Mouse (Mus musculus) forebrain, postnatal 0 days (tissue): ENCODE results near the gene Lage3. TPM values are rescaled to one million over a fixed set of nuclear protein-coding genes. Genes with fewer than 3 reads are reported as not detected.

Experiments
- ATAC-seq: fragments of 200-750 bp; cut with Nextera tagmentation; 2 replicates; pipeline ENCODE4 v1.8.0; 2017; ENCODE audit warnings: mild to moderate bottlenecking, moderate library complexity
- DNase-seq: peaks from one replicate; pipeline ENCODE4 v3.0.0-alpha.2; 2015
- H3K27ac ChIP-seq: fragments of 300-500 bp; sonication (generic); 2 replicates; pipeline ENCODE4 v1.5.1; 2014; ENCODE audit warnings: low read depth, mild to moderate bottlenecking, antibody characterized with exemption, low read length, moderate library complexity, mixed read lengths
- H3K27me3 ChIP-seq: fragments of 300-500 bp; sonication (generic); 2 replicates; pipeline ENCODE4 v1.6.1; 2014; ENCODE audit warnings: mild to moderate bottlenecking, low read length, mixed read lengths; ENCODE audit not compliant: insufficient read depth
- H3K36me3 ChIP-seq: fragments of 300-500 bp; sonication (generic); 2 replicates; pipeline ENCODE4 v1.6.1; 2014; ENCODE audit warnings: mild to moderate bottlenecking, moderate library complexity; ENCODE audit not compliant: insufficient read depth
- H3K4me1 ChIP-seq: fragments of 300-500 bp; sonication (generic); 2 replicates; pipeline ENCODE4 v1.6.1; 2014; ENCODE audit warnings: antibody characterized with exemption; ENCODE audit not compliant: insufficient read depth
- H3K4me2 ChIP-seq: fragments of 300-500 bp; sonication (generic); 2 replicates; pipeline ENCODE4 v1.6.1; 2014; ENCODE audit warnings: low read depth, mild to moderate bottlenecking, moderate library complexity
- H3K4me3 ChIP-seq: fragments of 300-500 bp; sonication (generic); 2 replicates; pipeline ENCODE4 v1.5.1; 2014; ENCODE audit warnings: low read depth, low read length, mixed read lengths
- H3K9ac ChIP-seq: fragments of 300-500 bp; sonication (generic); 2 replicates; pipeline ENCODE4 v1.6.1; 2014; ENCODE audit warnings: mild to moderate bottlenecking
- H3K9me3 ChIP-seq: fragments of 300-500 bp; sonication (generic); 2 replicates; pipeline ENCODE4 v1.6.1; 2016; ENCODE audit warnings: low read length
- CTCF ChIP-seq: sonication (generic); IDR thresholded peaks from 2 replicates; pipeline ENCODE4 v1.5.1; 2016; ENCODE audit warnings: antibody characterized with exemption, control low read depth, low read depth
- WGBS: fragments of 180-500 bp; shearing (Covaris S2); extraction: QIAGEN DNeasy Blood & Tissue Kit; methylation state at CpG from one replicate; pipeline ENCODE4 v1.1.7; 2014; 5-methylcytosine and 5-hydroxymethylcytosine counted together
- microRNA-seq, 2 experiments: library from miRNA; unstranded; fragments of <30 nt; microRNA quantifications; one replicate each; pipeline ENCODE4; 2016
- polyA plus RNA-seq: library from polyadenylated mRNA; unstranded; fragments of >200 nt; fragmentation: Nextera tagmentation; extraction: Ambion mirVana; gene quantifications from 2 replicates; pipeline ENCODE4 v1.2.1, GENCODE M21; 2015
- total RNA-seq: library from RNA; depleted of rRNA; stranded (reverse); fragments of >200 nt; gene quantifications from 2 replicates; pipeline ENCODE4 v1.2.3, GENCODE M21; 2014; rRNA removed

The Lage3 gene
- total and polyA plus RNA-seq, 2 experiments from 2014 or later = 62.5 to 68.7 TPM

DNA sequence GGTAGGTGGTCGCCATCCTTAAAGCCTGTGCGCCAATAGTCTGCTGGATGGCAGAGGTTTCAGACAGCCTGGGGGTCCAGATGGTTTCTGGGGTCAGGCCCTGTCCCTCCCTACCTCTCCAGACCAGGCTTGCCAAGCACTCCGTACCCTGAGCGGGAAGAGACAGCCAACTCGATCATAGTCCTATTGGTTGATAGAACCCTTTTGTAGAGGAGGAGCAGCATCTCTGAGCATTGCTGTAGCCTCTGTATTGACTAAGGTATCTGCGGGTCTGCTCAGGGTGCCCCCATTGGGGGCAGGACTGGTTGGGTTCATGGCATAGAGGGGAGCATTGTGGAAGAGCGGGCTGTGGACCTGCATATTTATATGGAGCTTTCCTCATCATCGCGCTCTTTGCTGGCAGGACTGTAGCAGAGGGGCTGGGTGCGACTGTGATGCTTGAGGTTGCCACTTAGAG, 24.2 kb downstream of the Lage3 start:
- Histone ChIP-seq H3K27me3 (no peaks in the 10 kb centered on the region), H3K4me3 (peak overlapping the region; percentile 48), H3K4me1 (peaks cover 8% of the 10 kb centered on the region; the same call in 1 of the 2 replicates), H3K9me3 (no peaks in the 10 kb centered on the region), H3K27ac (peak overlapping the region; percentile 85), H3K4me2 (peak overlapping the region; percentile 55), H3K9ac (peak overlapping the region; percentile 65), H3K36me3 (no peaks in the 10 kb centered on the region)
- no peak for TF ChIP-seq CTCF
- WGBS = 35% methylated on average over 10 of the region's 10 CpGs
- peak; percentile 63 for ATAC-seq
- DNase-seq = peak; percentile 44

- Histone ChIP-seq H3K9me3 (no peaks in the 10 kb centered on the region), H3K9ac (peak within 1 kb of the TSS; percentile 65), H3K4me3 (peak within 1 kb of the TSS; percentile 48), H3K36me3 (no peaks in the 10 kb centered on the region), H3K4me1 (peaks cover 8% of the 10 kb centered on the region; the same call in 1 of the 2 replicates), H3K4me2 (peak within 1 kb of the TSS; percentile 55), H3K27ac (peak within 1 kb of the TSS; percentile 85), H3K27me3 (no peaks in the 10 kb centered on the region)
- DNase-seq (peak; percentile 86), ATAC-seq (peak; percentile 94)
- WGBS = 29% methylated on average over 30 of the region's 30 CpGs
- TF ChIP-seq CTCF = no peak
Observed at GRCm38 (mm10) chrX:74328725-74329161, 24.7 kb downstream of the Lage3 start, which contains the start of gene Plxna3. Gene Plxna3, plus strand, starts transcription at chrX:74329066.

DNA sequence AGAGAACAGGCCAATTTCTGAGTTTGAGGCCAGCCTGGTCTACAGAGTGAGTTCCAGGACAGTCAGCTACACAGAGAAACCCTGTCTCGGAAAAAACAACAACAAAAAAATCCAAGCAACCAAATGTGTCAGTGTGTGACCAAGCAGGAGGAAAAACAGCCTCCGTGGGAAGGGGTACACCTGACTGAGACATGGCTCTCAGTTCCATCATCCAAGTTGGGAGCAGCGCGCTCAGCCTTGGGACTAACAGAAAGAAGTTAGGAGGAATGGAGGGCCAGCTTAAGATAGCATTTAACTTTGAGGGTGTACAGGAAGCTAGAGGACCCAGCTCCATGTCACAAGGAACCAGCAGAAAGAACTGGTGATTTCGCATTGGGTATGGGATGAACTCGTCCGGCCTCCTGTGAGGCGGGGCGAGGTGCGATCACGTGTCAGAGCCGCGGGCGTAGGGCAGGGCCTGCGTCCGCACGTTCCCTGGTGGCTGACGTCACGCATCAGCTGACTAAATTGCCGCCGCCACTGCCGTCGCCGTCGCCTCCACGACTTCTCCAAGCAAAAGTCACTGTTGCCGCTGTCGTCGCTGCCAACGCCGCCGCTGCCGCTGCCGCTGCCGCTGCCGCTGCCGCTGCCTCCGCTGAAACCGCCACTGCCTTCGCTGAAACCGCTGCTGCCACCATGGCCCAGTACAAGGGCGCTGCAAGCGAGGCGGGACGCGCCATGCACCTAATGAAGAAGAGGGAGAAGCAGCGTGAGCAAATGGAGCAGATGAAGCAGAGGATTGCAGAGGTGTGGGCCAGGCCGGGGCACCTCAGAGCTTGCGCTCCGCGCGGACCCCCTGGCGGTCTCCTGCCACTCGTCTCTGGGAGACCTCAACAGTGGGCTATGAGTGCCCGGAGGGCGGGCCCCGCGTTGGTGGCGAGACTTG, 40.6 kb downstream of the Lage3 start, which contains the start of gene Fam50a:
Gene Fam50a (plus strand): TSS at position 494 of the 925 bp plus-strand sequence.
- Histone ChIP-seq H3K9ac (peak within 1 kb of the TSS; percentile 63), H3K36me3 (peaks cover 12% of the 10 kb centered on the region; the same call in 1 of the 2 replicates), H3K27ac (peak within 1 kb of the TSS; percentile 89), H3K9me3 (no peaks in the 10 kb centered on the region), H3K4me3 (peak within 1 kb of the TSS; percentile 47), H3K27me3 (no peaks in the 10 kb centered on the region), H3K4me1 (0 out of 2 replicates have a peak, but pooled peaks cover 2% of the 10 kb centered on the region), H3K4me2 (peak within 1 kb of the TSS; percentile 57)
- DNase-seq (peak; percentile 90), ATAC-seq (peak; percentile 98)
- TF ChIP-seq CTCF = no peak; the same call in 1 of the 2 replicates
- 24% methylated on average over 59 of the region's 59 CpGs for WGBS

GRCm38 (mm10) chrX:74304867-74305700, 48.3 kb downstream of the Lage3 start, which contains the start of gene Gdi1:
Gene Gdi1, plus strand, starts transcription at chrX:74304998.
- Histone ChIP-seq H3K4me3 (peak within 1 kb of the TSS; percentile 54), H3K27ac (peak within 1 kb of the TSS; percentile 97), H3K9me3 (no peaks in the 10 kb centered on the region), H3K4me1 (peaks cover 9% of the 10 kb centered on the region; the same call in 1 of the 2 replicates), H3K27me3 (no peaks in the 10 kb centered on the region), H3K36me3 (peaks cover 26% of the 10 kb centered on the region), H3K9ac (peak within 1 kb of the TSS; percentile 71), H3K4me2 (peak within 1 kb of the TSS; percentile 56)
- ATAC-seq (peak; percentile 91), DNase-seq (peak; percentile 91)
- WGBS = 25% methylated on average over 41 of the region's 41 CpGs
- TF ChIP-seq CTCF = peak; percentile 40

Small RNA genes within 50 kb of the gene (microRNA-seq; reads per million reads assigned to microRNA genes)
- gene Mir7092 = 0.73 to 1.2 reads per million in 2 experiments

Other genes with a start within 250 kb of the Lage3 start
- gene Opn1mw, start 226.2 kb downstream of the Lage3 start, total RNA-seq = not detected in 2 replicates
- not detected in 2 replicates for gene Opn1mw, start 226.2 kb downstream of the Lage3 start, polyA plus RNA-seq
- gene Mecp2, start 218.3 kb downstream of the Lage3 start, total RNA-seq = 56.7 and 80.9 TPM in 2 replicates
- gene Mecp2, start 218.3 kb downstream of the Lage3 start, polyA plus RNA-seq = 11.4 and 12.4 TPM in 2 replicates
- not detected in 2 replicates for gene Tex28, start 185.8 kb downstream of the Lage3 start, total RNA-seq
- not detected in 2 replicates for gene Tex28, start 185.8 kb downstream of the Lage3 start, polyA plus RNA-seq
- gene Tktl1, start 176.4 kb downstream of the Lage3 start, total RNA-seq = not detected in 2 replicates
- 0.06 TPM in 1 of 2 replicates, not detected in the other for gene Tktl1, start 176.4 kb downstream of the Lage3 start, polyA plus RNA-seq
- gene Flna, start 103.8 kb downstream of the Lage3 start, total RNA-seq = 327 and 336 TPM in 2 replicates
- 35.5 and 45.1 TPM in 2 replicates for gene Flna, start 103.8 kb downstream of the Lage3 start, polyA plus RNA-seq
- 51.6 and 73.2 TPM in 2 replicates for gene Emd, start 98.9 kb downstream of the Lage3 start, total RNA-seq
- gene Emd, start 98.9 kb downstream of the Lage3 start, polyA plus RNA-seq = 16.9 and 21.0 TPM in 2 replicates
- 2,018 and 2,171 TPM in 2 replicates for gene Rpl10, start 82.8 kb downstream of the Lage3 start, total RNA-seq
- 467 and 512 TPM in 2 replicates for gene Rpl10, start 82.8 kb downstream of the Lage3 start, polyA plus RNA-seq
- gene Taz, start 71.7 kb downstream of the Lage3 start, total RNA-seq = 54.5 and 80.6 TPM in 2 replicates
- 45.7 and 58.1 TPM in 2 replicates for gene Taz, start 71.7 kb downstream of the Lage3 start, polyA plus RNA-seq
- gene Dnase1l1, start 71.3 kb downstream of the Lage3 start, total RNA-seq = 1.3 and 2.2 TPM in 2 replicates
- 3.1 and 3.4 TPM in 2 replicates for gene Dnase1l1, start 71.3 kb downstream of the Lage3 start, polyA plus RNA-seq
- gene Atp6ap1, start 56.5 kb downstream of the Lage3 start, total RNA-seq = 215 and 250 TPM in 2 replicates
- 260 and 318 TPM in 2 replicates for gene Atp6ap1, start 56.5 kb downstream of the Lage3 start, polyA plus RNA-seq
- gene Gdi1, start 48.6 kb downstream of the Lage3 start, total RNA-seq = 457 and 498 TPM in 2 replicates
- 761 and 979 TPM in 2 replicates for gene Gdi1, start 48.6 kb downstream of the Lage3 start, polyA plus RNA-seq
- 16.2 and 16.8 TPM in 2 replicates for gene Fam50a, start 40.6 kb downstream of the Lage3 start, total RNA-seq
- gene Fam50a, start 40.6 kb downstream of the Lage3 start, polyA plus RNA-seq = 49.6 and 64.3 TPM in 2 replicates
- gene Plxna3, start 24.6 kb downstream of the Lage3 start, total RNA-seq = 109 and 143 TPM in 2 replicates
- gene Plxna3, start 24.6 kb downstream of the Lage3 start, polyA plus RNA-seq = 17.7 and 22.9 TPM in 2 replicates
- 39.5 and 47.0 TPM in 2 replicates for gene Ubl4a, start 19.6 kb upstream of the Lage3 start, total RNA-seq
- gene Ubl4a, start 19.6 kb upstream of the Lage3 start, polyA plus RNA-seq = 73.9 and 77.4 TPM in 2 replicates
- gene Slc10a3, start 19.7 kb upstream of the Lage3 start, total RNA-seq = 6.5 and 6.6 TPM in 2 replicates
- gene Slc10a3, start 19.7 kb upstream of the Lage3 start, polyA plus RNA-seq = 4.6 and 4.8 TPM in 2 replicates
- 24.5 and 33.6 TPM in 2 replicates for gene Fam3a, start 39.7 kb upstream of the Lage3 start, total RNA-seq
- gene Fam3a, start 39.7 kb upstream of the Lage3 start, polyA plus RNA-seq = 28.9 and 31.6 TPM in 2 replicates
- 30.6 and 41.4 TPM in 2 replicates for gene Ikbkg, start 39.7 kb upstream of the Lage3 start, total RNA-seq
- 11.0 and 13.7 TPM in 2 replicates for gene Ikbkg, start 39.7 kb upstream of the Lage3 start, polyA plus RNA-seq
- gene G6pdx, start 75.6 kb upstream of the Lage3 start, total RNA-seq = 47.6 and 50.5 TPM in 2 replicates
- gene G6pdx, start 75.6 kb upstream of the Lage3 start, polyA plus RNA-seq = 45.1 and 48.8 TPM in 2 replicates
- 0.38 TPM in 1 of 2 replicates, not detected in the other for gene Gm6880, start 127.8 kb upstream of the Lage3 start, total RNA-seq
- gene Gm6880, start 127.8 kb upstream of the Lage3 start, polyA plus RNA-seq = not detected in 2 replicates
- gene Olfr1326-ps1, start 221.3 kb upstream of the Lage3 start, total RNA-seq = not detected in 2 replicates
- not detected in 2 replicates for gene Olfr1326-ps1, start 221.3 kb upstream of the Lage3 start, polyA plus RNA-seq
- not detected in 2 replicates for gene Olfr1325, start 239.1 kb upstream of the Lage3 start, total RNA-seq
- not detected in 2 replicates for gene Olfr1325, start 239.1 kb upstream of the Lage3 start, polyA plus RNA-seq